Mouse (Mus musculus) forebrain, embryonic 14.5 days (tissue): ENCODE measurements around the gene Sacm1l. TPM values are rescaled to one million over a fixed set of nuclear protein-coding genes. Genes with fewer than 3 reads are reported as not detected.

ENCODE experiments used
- ATAC-seq: fragments of 200-750 bp; cut with Nextera tagmentation; 2 replicates; pipeline ENCODE4 v1.8.0; 2017; ENCODE audit warnings: mild to moderate bottlenecking, moderate library complexity
- DNase-seq: peaks from one replicate; pipeline ENCODE4 v3.0.0-alpha.2; 2015; ENCODE audit warnings: low spot score
- H3K27ac ChIP-seq: fragments of 300-500 bp; sonication (generic); 2 replicates; pipeline ENCODE4 v1.5.1; 2014; ENCODE audit warnings: low read depth, mild to moderate bottlenecking, control low read depth, low read length, moderate library complexity
- H3K27me3 ChIP-seq: fragments of 300-500 bp; sonication (generic); replicated peaks from 2 replicates; pipeline ENCODE4 v1.6.1; 2014; ENCODE audit warnings: low read length, control low read depth, mixed read lengths; ENCODE audit not compliant: control insufficient read depth, insufficient read depth
- H3K36me3 ChIP-seq: fragments of 300-500 bp; sonication (generic); 2 replicates; pipeline ENCODE4 v1.6.1; 2014; ENCODE audit warnings: low read length, control low read depth; ENCODE audit not compliant: control insufficient read depth, insufficient read depth
- H3K4me1 ChIP-seq: fragments of 300-500 bp; sonication (generic); 2 replicates; pipeline ENCODE4 v1.6.1; 2014; ENCODE audit warnings: antibody characterized with exemption, low read length, control low read depth; ENCODE audit not compliant: control insufficient read depth, insufficient read depth
- H3K4me2 ChIP-seq: fragments of 300-500 bp; sonication (generic); 2 replicates; pipeline ENCODE4 v1.6.1; 2014; ENCODE audit warnings: mild to moderate bottlenecking, control low read depth, low read length
- H3K4me3 ChIP-seq: fragments of 300-500 bp; sonication (generic); 2 replicates; pipeline ENCODE4 v1.5.1; 2014; ENCODE audit warnings: low read depth, low read length, control low read depth
- H3K9ac ChIP-seq: fragments of 300-500 bp; sonication (generic); 2 replicates; pipeline ENCODE4 v1.6.1; 2014; ENCODE audit warnings: mild to moderate bottlenecking, low read length, control low read depth, moderate library complexity
- H3K9me3 ChIP-seq: fragments of 300-500 bp; sonication (generic); replicated peaks from 2 replicates; pipeline ENCODE4 v1.6.1; 2016; ENCODE audit warnings: low read length, control low read depth, mixed read lengths; ENCODE audit not compliant: control insufficient read depth
- WGBS: fragments of 180-500 bp; shearing (Covaris S2); extraction: QIAGEN DNeasy Blood & Tissue Kit; methylation state at CpG from one replicate; pipeline ENCODE4 v1.1.7; 2014; 5-methylcytosine and 5-hydroxymethylcytosine counted together
- polyA plus RNA-seq: library from polyadenylated mRNA; unstranded; fragments of >200 nt; fragmentation: Nextera tagmentation; extraction: Ambion mirVana; gene quantifications from 2 replicates; pipeline ENCODE4 v1.2.1, GENCODE M21; 2014

The Sacm1l gene
- polyA plus RNA-seq, 1 experiment from 2014 or later, result 46.3 TPM

- 24% methylated on average over 11 of the region's 11 CpGs for WGBS
- DNase-seq (peak; percentile 5), ATAC-seq (no peak)
- peak overlapping the region; percentile 89 for H3K9ac ChIP-seq
- no peaks in the 10 kb centered on the region for H3K36me3 ChIP-seq
- peak overlapping the region; percentile 54 for H3K4me2 ChIP-seq
- H3K9me3 ChIP-seq, result no peaks in the 10 kb centered on the region
- no peaks in the 10 kb centered on the region for H3K27me3 ChIP-seq
- peaks cover 15% of the 10 kb centered on the region for H3K4me1 ChIP-seq
- H3K4me3 ChIP-seq, result peak overlapping the region; percentile 96
- H3K27ac ChIP-seq, result 0 out of 2 replicates have a peak overlapping the region, but pooled peaks have one; percentile 93
Observed at GRCm38 (mm10) chr9:123530566-123531130, 1.1 kb downstream of the Sacm1l start.

- no peak overlapping the region for H3K4me3 ChIP-seq
- no peaks in the 10 kb centered on the region for H3K27me3 ChIP-seq
- no peaks in the 10 kb centered on the region for H3K9me3 ChIP-seq
- peak overlapping the region; percentile 89; the same call in 1 of the 2 replicates for H3K9ac ChIP-seq
- H3K27ac ChIP-seq, result no peak overlapping the region
- H3K36me3 ChIP-seq, result no peaks in the 10 kb centered on the region
- peaks cover 15% of the 10 kb centered on the region for H3K4me1 ChIP-seq
- peak overlapping the region; percentile 54 for H3K4me2 ChIP-seq
- ATAC-seq (no peak), DNase-seq (no peak)
Observed at GRCm38 (mm10) chr9:123531234-123531633, 1.7 kb downstream of the Sacm1l start.

- no peak overlapping the region for H3K4me2 ChIP-seq
- H3K9me3 ChIP-seq, result no peaks in the 10 kb centered on the region
- DNase-seq (no peak), ATAC-seq (no peak)
- peaks cover 3% of the 10 kb centered on the region; the same call in 1 of the 2 replicates for H3K4me1 ChIP-seq
- H3K36me3 ChIP-seq, result no peaks in the 10 kb centered on the region
- H3K9ac ChIP-seq, result no peak overlapping the region
- H3K27me3 ChIP-seq, result no peaks in the 10 kb centered on the region
- WGBS, result 97% methylated on average over 2 of the region's 2 CpGs
- H3K27ac ChIP-seq, result no peak overlapping the region
- no peak overlapping the region for H3K4me3 ChIP-seq
Observed at GRCm38 (mm10) chr9:123536613-123537012, 7.1 kb downstream of the Sacm1l start.

DNA sequence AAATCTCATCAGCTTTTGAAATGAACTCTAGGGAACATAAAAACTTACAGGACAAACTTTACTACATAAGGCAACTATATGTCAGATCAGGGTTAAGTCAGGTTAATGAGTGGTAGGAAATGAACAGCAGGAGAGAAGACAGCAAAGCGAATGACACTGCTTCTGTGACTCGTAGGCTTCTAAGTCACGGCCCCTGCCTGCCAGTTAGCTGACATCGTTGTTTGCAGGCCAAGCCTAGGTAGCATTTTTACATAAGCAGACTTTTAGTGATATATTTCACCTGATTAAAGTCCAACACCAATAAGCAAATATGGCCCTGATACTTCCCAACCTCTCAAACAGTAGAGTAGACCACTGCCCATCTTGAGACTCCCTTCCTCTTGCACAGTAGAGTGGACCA lies 8.6 kb downstream of the Sacm1l start:
- DNase-seq (no peak), ATAC-seq (no peak)
- Histone ChIP-seq H3K4me3 (no peak overlapping the region), H3K4me2 (no peak overlapping the region), H3K9ac (no peak overlapping the region), H3K27me3 (no peaks in the 10 kb centered on the region), H3K4me1 (no peaks in the 10 kb centered on the region), H3K27ac (no peak overlapping the region), H3K9me3 (no peaks in the 10 kb centered on the region), H3K36me3 (no peaks in the 10 kb centered on the region)
- WGBS, result 79% methylated on average over 4 of the region's 4 CpGs

GRCm38 (mm10) chr9:123539093-123539492 lies 9.5 kb downstream of the Sacm1l start:
- WGBS, result 14% methylated on average over 1 of the region's 1 CpGs
- Histone ChIP-seq H3K4me2 (no peak overlapping the region), H3K4me1 (no peaks in the 10 kb centered on the region), H3K9me3 (no peaks in the 10 kb centered on the region), H3K4me3 (no peak overlapping the region), H3K27ac (no peak overlapping the region), H3K27me3 (no peaks in the 10 kb centered on the region), H3K36me3 (peaks cover 7% of the 10 kb centered on the region; the same call in 1 of the 2 replicates), H3K9ac (no peak overlapping the region)
- DNase-seq, result no peak
- ATAC-seq, result no peak

DNA sequence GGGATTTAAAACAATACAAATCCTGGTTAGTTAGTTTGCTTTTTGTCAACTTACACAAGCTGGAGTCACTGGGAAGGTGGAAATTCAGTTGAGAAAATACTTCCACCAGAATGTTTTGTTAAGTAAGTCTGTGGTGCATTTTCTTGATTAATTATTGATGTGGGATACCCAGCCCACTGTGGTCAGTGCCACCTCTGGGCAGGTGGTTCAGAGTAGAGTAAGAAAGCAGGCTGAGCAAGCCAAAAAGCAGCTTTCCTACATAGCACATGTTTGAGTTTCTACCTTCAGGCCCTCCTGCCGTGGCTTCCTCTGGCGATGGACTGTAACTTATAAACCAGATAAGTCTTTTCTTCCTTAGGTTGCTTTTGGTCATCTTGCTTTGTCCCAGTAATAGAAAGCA lies 10.3 kb downstream of the Sacm1l start:
- H3K9ac ChIP-seq, result no peak overlapping the region
- H3K27me3 ChIP-seq, result no peaks in the 10 kb centered on the region
- H3K9me3 ChIP-seq, result no peaks in the 10 kb centered on the region
- DNase-seq (no peak), ATAC-seq (no peak)
- no peak overlapping the region for H3K4me3 ChIP-seq
- WGBS, result 91% methylated on average over 2 of the region's 2 CpGs
- H3K36me3 ChIP-seq, result peaks cover 7% of the 10 kb centered on the region; the same call in 1 of the 2 replicates
- no peak overlapping the region for H3K4me2 ChIP-seq
- H3K4me1 ChIP-seq, result no peaks in the 10 kb centered on the region
- H3K27ac ChIP-seq, result no peak overlapping the region

DNA sequence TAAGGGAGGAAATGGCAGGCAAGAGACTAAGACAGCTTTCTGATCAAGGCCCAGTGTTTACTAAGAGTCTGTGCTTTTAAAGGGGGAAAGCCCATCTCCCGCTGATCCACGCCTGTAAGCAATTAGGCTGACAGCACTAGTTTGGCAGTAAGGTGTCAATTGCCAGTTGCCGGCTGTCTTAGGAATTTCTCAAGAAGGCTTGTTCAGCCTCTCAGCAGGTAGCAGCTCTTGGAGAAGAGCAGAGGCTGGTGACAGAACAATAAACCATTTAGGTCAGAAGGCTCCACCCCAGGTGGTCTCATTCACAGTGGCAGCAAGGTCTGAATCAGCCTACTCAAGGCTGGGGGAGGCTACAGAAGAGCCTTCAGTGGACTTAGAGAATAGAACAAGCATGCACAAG lies 25.0 kb downstream of the Sacm1l start:
- Histone ChIP-seq H3K4me2 (no peak overlapping the region), H3K27me3 (no peaks in the 10 kb centered on the region), H3K4me3 (no peak overlapping the region), H3K36me3 (peaks cover 54% of the 10 kb centered on the region), H3K4me1 (no peaks in the 10 kb centered on the region), H3K27ac (no peak overlapping the region), H3K9ac (no peak overlapping the region), H3K9me3 (no peaks in the 10 kb centered on the region)
- DNase-seq, result peak; percentile 42
- WGBS, result 6% methylated on average over 3 of the region's 3 CpGs
- ATAC-seq, result no peak

GRCm38 (mm10) chr9:123577360-123578192 lies 48.0 kb downstream of the Sacm1l start:
- 87% methylated on average over 10 of the region's 10 CpGs for WGBS
- H3K9me3 ChIP-seq, result no peaks in the 10 kb centered on the region

More at GRCm38 (mm10) chr9:123577360-123578192, 48.0 kb downstream of the Sacm1l start:
- Histone ChIP-seq H3K4me3 (no peak overlapping the region), H3K4me1 (no peaks in the 10 kb centered on the region), H3K27ac (no peak overlapping the region), H3K36me3 (peaks cover 31% of the 10 kb centered on the region), H3K9ac (no peak overlapping the region), H3K4me2 (no peak overlapping the region), H3K27me3 (no peaks in the 10 kb centered on the region)
- ATAC-seq (no peak), DNase-seq (no peak)
